Mouse (Mus musculus): Measurements from ENCODE around the gene Ttc25.

GRCm38 (mm10) chr11:100548141-100548540, 2.7 kb downstream of the Ttc25 start:
- TF ChIP-seq CTCF (IDR thresholded peaks at IDR 0.05; ENCODE audit: low read depth) (no peak), EP300 (optimal IDR thresholded peaks at IDR 0.05) (no peak)

Data from stomach, postnatal 0 days (tissue).